Mouse (Mus musculus) c-Kit-positive CD71-positive TER-119-positive erythroid progenitor cells, embryonic 14.5 days (primary cell): ENCODE measurements around the gene Gm45062.
"Not testable (repeated sequence)": the region's sequence is repeated elsewhere in the genome, so short reads cannot be mapped to it uniquely, and the experiment has no call there.

Source experiments
- DNase-seq: peaks from one replicate; pipeline ENCODE4 v3.0.0-alpha.2; 2013; ENCODE audit warnings: low spot score

The Gm45062 gene

GRCm38 (mm10) chr6:8508883-8509536 is 249.8 kb downstream of the Gm45062 start:
- peak; percentile 99 for DNase-seq

- DNase-seq, result peak; percentile 52
These were observed 250.3 kb downstream of the Gm45062 start, which contains the start of gene Glcci1 for GRCm38 (mm10) chr6:8509551-8509950. Gene Glcci1 (plus strand): TSS chr6:8509600.

GRCm38 (mm10) chr6:8509961-8510863 is 251.0 kb downstream of the Gm45062 start:
- peak; percentile 36 for DNase-seq

GRCm38 (mm10) chr6:8510864-8511428 is 251.7 kb downstream of the Gm45062 start:
- DNase-seq, result no peak

- no peak for DNase-seq
These were observed 252.2 kb downstream of the Gm45062 start for GRCm38 (mm10) chr6:8511447-8511846.

- DNase-seq, result no peak
These were observed 253.2 kb downstream of the Gm45062 start for GRCm38 (mm10) chr6:8512416-8512815.

- no peak for DNase-seq
These were observed 260.4 kb downstream of the Gm45062 start for GRCm38 (mm10) chr6:8519687-8520086.

GRCm38 (mm10) chr6:8521231-8521630 is 262.0 kb downstream of the Gm45062 start:
- no peak for DNase-seq

- no peak for DNase-seq
These were observed 265.5 kb downstream of the Gm45062 start for GRCm38 (mm10) chr6:8524717-8525116.

GRCm38 (mm10) chr6:8531104-8531894 is 272.0 kb downstream of the Gm45062 start:
- peak; percentile 50 for DNase-seq

- no peak for DNase-seq
These were observed 277.7 kb downstream of the Gm45062 start for GRCm38 (mm10) chr6:8536944-8537343.

GRCm38 (mm10) chr6:8541531-8541930 is 282.3 kb downstream of the Gm45062 start:
- not testable (repeated sequence) for DNase-seq

- DNase-seq, result no peak
These were observed 285.6 kb downstream of the Gm45062 start for GRCm38 (mm10) chr6:8544822-8545221.

GRCm38 (mm10) chr6:8545780-8546179 is 286.5 kb downstream of the Gm45062 start:
- no peak for DNase-seq

GRCm38 (mm10) chr6:8551155-8551554 is 291.9 kb downstream of the Gm45062 start:
- DNase-seq, result no peak

- no peak for DNase-seq
These were observed 297.8 kb downstream of the Gm45062 start for GRCm38 (mm10) chr6:8556849-8557571.

GRCm38 (mm10) chr6:8560682-8561081 is 301.4 kb downstream of the Gm45062 start:
- no peak for DNase-seq

GRCm38 (mm10) chr6:8582377-8582776 is 323.1 kb downstream of the Gm45062 start:
- no peak for DNase-seq

- DNase-seq, result no peak
These were observed 324.6 kb downstream of the Gm45062 start for GRCm38 (mm10) chr6:8583892-8584291.

- DNase-seq, result no peak
These were observed 332.4 kb downstream of the Gm45062 start for GRCm38 (mm10) chr6:8591665-8592064.

- no peak for DNase-seq
These were observed 358.1 kb downstream of the Gm45062 start for GRCm38 (mm10) chr6:8617369-8617768.
